ENCODE assay signal across 8 mouse cellular contexts in the genomic region with DNA sequence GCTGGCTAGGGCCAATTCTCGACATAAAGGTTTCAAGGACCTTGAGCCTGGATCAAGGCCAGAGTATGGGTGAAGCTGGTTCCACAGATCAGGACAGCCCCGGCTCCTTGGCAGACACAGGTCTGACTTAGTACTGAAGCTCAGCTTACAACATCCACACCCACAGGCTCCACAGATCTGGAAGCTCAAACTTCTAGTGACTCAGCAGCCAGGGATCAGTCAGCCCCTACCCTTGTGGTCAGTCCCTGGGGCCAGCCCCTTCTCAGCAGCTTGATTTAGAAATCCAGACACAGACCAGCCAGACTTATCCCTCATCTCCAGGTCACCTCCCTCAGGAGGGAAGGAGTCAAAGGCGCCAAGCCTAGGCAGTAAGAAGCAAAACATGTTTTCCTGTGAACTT. TPM values are rescaled to one million over a fixed set of nuclear protein-coding genes. Genes with fewer than 3 reads are reported as not detected.
DNase-seq lines count a peak whose midpoint lies in the region; TF ChIP-seq lines count a peak whose summit lies in the region.

No protein-coding gene starts in this region.

- intact Hi-C loops in gastrocnemius, adult 2 months (cut with DNase I) = loop anchor here (2.0 to 5.0 kb wide), 2 partner anchors 18 to 38 kb away; partner anchors contain the start of gene Mmp11

- no peak overlapping the region; the same call in 1 of the 2 replicates for H3K4me3 ChIP-seq in gastrocnemius, adult 2 months

- TF ChIP-seq CTCF in gastrocnemius, adult 2 months (IDR thresholded peaks at IDR 0.05) = no peak

- H3K27ac ChIP-seq in gastrocnemius, adult 2 months = peak overlapping the region; percentile 90

- DNase-seq in right cerebral cortex, adult 18-20 months = peak; percentile 24
- DNase-seq in right cerebral cortex, postnatal 36 days (ENCODE audit: low spot score in 2 of 2) = no peak
- DNase-seq in gastrocnemius, adult 2 months = peak; percentile 87
- DNase-seq in kidney, adult 18-20 months = peak; percentile 42
- peak; percentile 26 for DNase-seq in yolk sac, embryonic 10.5 days (ENCODE audit: low spot score)
- DNase-seq in frontal cortex, postnatal 14 days (ENCODE audit: low spot score in 2 of 2) = no peak
- no peak for DNase-seq in frontal cortex, postnatal 25 days (ENCODE audit: low spot score in 2 of 2)
- no peak for DNase-seq in B cell, adult 2 months

RNA-seq across cellular contexts. Expression of gene Derl3, which starts 5.6 kb away (rescaled TPM):
- under 1 TPM in 1 of 2 experiments, not detected in 1; 0.45 TPM for total RNA-seq in gastrocnemius, adult 2 months (2021)

RNA-seq across cellular contexts. Expression of gene Smarcb1, which starts 22.6 kb away (rescaled TPM):
- total RNA-seq in gastrocnemius, adult 2 months (2021) = 10 to 100 TPM; 13.0 to 17.7 TPM

RNA-seq across cellular contexts. Expression of gene Chchd10, which starts 34.1 kb away (rescaled TPM):
- total RNA-seq in gastrocnemius, adult 2 months (2021) = 1,000 to 10,000 TPM; 1,469 to 1,586 TPM

RNA-seq across cellular contexts. Expression of gene Mmp11, which starts 37.5 kb away (rescaled TPM):
- total RNA-seq in gastrocnemius, adult 2 months (2021) = 1 to 10 TPM; 2.5 to 2.8 TPM

RNA-seq across cellular contexts. Expression of gene Mif, which starts 38.8 kb away (rescaled TPM):
- 100 to 1,000 TPM; 147 to 168 TPM for total RNA-seq in gastrocnemius, adult 2 months (2021)

Comparison
In these comparisons a context has a peak if more than half of its experiments do, and no peak if none do; other contexts are left out.
1. DNase-seq: peak in right cerebral cortex, adult 18-20 months (single experiment), gastrocnemius, adult 2 months (single experiment), kidney, adult 18-20 months (single experiment) and yolk sac, embryonic 10.5 days (single experiment); none in right cerebral cortex, postnatal 36 days (0 of 2), frontal cortex, postnatal 14 days (0 of 2), frontal cortex, postnatal 25 days (0 of 2) and B cell, adult 2 months (0 of 2).